Mouse (Mus musculus) activated CD4-positive, CD25-positive, alpha-beta regulatory T cell (primary cell): Measurements from ENCODE around the gene Arl2bp. TPM values are rescaled to one million over a fixed set of nuclear protein-coding genes. Genes with fewer than 3 reads are reported as not detected.

Experiments
- polyA plus RNA-seq, 2 experiments: library from polyadenylated mRNA; unstranded; fragments of 100-300 nt; shearing (Covaris generic); gene quantifications; one replicate each; pipeline ENCODE4 v1.2.1; 2017

The Arl2bp gene
- polyA plus RNA-seq: 100 to 1,000 TPM; 183 to 201 TPM

DNA sequence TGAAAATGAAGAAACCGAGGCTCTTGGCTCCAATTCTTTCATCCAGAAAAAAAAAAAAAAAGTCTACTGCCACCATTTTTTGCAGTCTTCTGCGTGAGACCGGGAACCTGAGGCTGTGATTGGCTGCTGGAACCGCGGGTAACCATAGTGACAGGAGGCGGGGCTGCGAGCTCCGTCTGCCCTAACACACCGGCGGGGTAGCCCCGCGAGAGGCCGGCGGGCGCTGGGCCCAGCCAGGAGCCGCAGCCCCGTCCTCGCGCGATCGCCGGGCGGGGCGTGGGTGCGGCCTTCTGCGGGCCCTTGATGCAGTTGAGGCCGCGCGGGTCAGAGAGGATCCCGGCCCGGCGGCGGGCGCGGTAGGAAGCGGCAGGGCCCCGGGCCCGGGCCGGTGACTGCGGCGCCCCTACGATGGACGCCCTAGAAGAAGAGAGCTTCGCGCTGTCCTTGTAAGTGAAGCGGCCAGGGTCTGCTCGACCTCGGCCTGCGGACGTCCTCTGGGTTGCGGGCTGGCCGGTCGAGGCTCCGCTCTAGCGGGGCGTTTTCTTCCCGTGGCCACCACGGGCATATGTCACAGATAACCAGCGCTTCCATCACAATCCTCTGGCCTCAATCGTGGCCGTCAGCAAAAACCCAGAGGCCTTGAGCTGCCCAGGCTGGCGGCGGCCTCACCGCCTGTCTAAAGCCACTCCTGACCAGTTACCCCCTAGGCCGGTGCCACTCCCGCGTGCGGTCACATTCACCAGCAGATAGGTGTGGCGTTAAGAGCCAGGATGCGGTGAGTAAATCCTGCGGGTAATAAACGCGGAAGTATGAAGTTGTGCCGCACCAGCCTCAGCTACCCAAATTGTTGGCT, at the start of gene Arl2bp:
Gene Arl2bp, plus strand, starts transcription at position 145 of the 853 bp plus-strand sequence.

GRCm38 (mm10) chr8:94695994-94696384, 29.6 kb downstream of the Arl2bp start, which contains the start of gene Pllp:
Gene Pllp, minus strand, starts transcription at chr8:94696278.

Other genes with a start within 250 kb of the Arl2bp start
- gene Nlrc5, start 232.2 kb upstream of the Arl2bp start, polyA plus RNA-seq: 100 to 1,000 TPM; 136 to 239 TPM
- 1 to 10 TPM; 1.6 to 2.9 TPM for gene Cpne2, start 133.6 kb upstream of the Arl2bp start, polyA plus RNA-seq
- 10 to 100 TPM; 50.4 to 53.6 TPM for gene Rspry1, start 64.7 kb upstream of the Arl2bp start, polyA plus RNA-seq
- gene Fam192a, start 64.6 kb upstream of the Arl2bp start, polyA plus RNA-seq: 10 to 100 TPM; 80.2 to 86.0 TPM
- under 1 TPM; 0.21 to 0.25 TPM for gene Pllp, start 29.7 kb downstream of the Arl2bp start, polyA plus RNA-seq
- gene Ccl22, start 79.0 kb downstream of the Arl2bp start, polyA plus RNA-seq: 10 to 100 TPM in 1 of 2 experiments, under 1 TPM in 1; 0.50 to 10.0 TPM
- gene Cx3cl1, start 105.4 kb downstream of the Arl2bp start, polyA plus RNA-seq: 1 to 10 TPM in 1 of 2 experiments, not detected in 1; 1.0 TPM
- gene Ccl17, start 143.9 kb downstream of the Arl2bp start, polyA plus RNA-seq: 1 to 10 TPM in 1 of 2 experiments, not detected in 1; 5.2 TPM
- gene Coq9, start 171.7 kb downstream of the Arl2bp start, polyA plus RNA-seq: 10 to 100 TPM; 53.5 to 59.9 TPM
- gene Ciapin1, start 171.8 kb downstream of the Arl2bp start, polyA plus RNA-seq: 10 to 100 TPM; 88.9 to 98.2 TPM
- 100 to 1,000 TPM; 106 to 118 TPM for gene Polr2c, start 190.8 kb downstream of the Arl2bp start, polyA plus RNA-seq
- gene Dok4, start 209.7 kb downstream of the Arl2bp start, polyA plus RNA-seq: 1 to 10 TPM; 1.8 to 3.3 TPM